Mouse (Mus musculus) embryo, embryonic 10 days (tissue): ENCODE data around the gene Mnat1.
"Not testable (repeated sequence)": the region's sequence is repeated elsewhere in the genome, so short reads cannot be mapped to it uniquely, and the experiment has no call there.

ENCODE experiments used
- DNase-seq: peaks from one replicate; pipeline ENCODE4 v3.0.0-alpha.2; 2015; ENCODE audit warnings: low spot score

Mnat1 gene

GRCm38 (mm10) chr12:73123093-73124041 is at the start of gene Mnat1:
Mnat1 (plus strand) TSS chr12:73123717.
- DNase-seq = peak; percentile 83

- not testable (repeated sequence) for DNase-seq
These were observed 41.7 kb upstream of the Mnat1 start for GRCm38 (mm10) chr12:73081828-73082227.

GRCm38 (mm10) chr12:73083773-73084172 is 39.7 kb upstream of the Mnat1 start:
- DNase-seq = no peak

- DNase-seq = no peak
These were observed 37.5 kb upstream of the Mnat1 start for GRCm38 (mm10) chr12:73085739-73086630.

GRCm38 (mm10) chr12:73087086-73087485 is 36.4 kb upstream of the Mnat1 start:
- no peak for DNase-seq

- DNase-seq = no peak
These were observed 35.0 kb upstream of the Mnat1 start for GRCm38 (mm10) chr12:73088500-73088899.

- peak; percentile 23 for DNase-seq
These were observed 34.6 kb upstream of the Mnat1 start for GRCm38 (mm10) chr12:73088911-73089310.

GRCm38 (mm10) chr12:73090672-73091335 is 32.7 kb upstream of the Mnat1 start:
- DNase-seq = no peak

- no peak for DNase-seq
These were observed 29.3 kb upstream of the Mnat1 start for GRCm38 (mm10) chr12:73094189-73094588.

GRCm38 (mm10) chr12:73094605-73095004 is 28.9 kb upstream of the Mnat1 start:
- DNase-seq = no peak

- not testable (repeated sequence) for DNase-seq
These were observed 27.3 kb upstream of the Mnat1 start for GRCm38 (mm10) chr12:73096177-73096576.

- no peak for DNase-seq
These were observed 24.9 kb upstream of the Mnat1 start for GRCm38 (mm10) chr12:73098593-73098992.

GRCm38 (mm10) chr12:73103713-73104112 is 19.8 kb upstream of the Mnat1 start:
- no peak for DNase-seq

GRCm38 (mm10) chr12:73107821-73108220 is 15.7 kb upstream of the Mnat1 start:
- no peak for DNase-seq

GRCm38 (mm10) chr12:73110431-73111111 is 12.9 kb upstream of the Mnat1 start:
- DNase-seq = peak; percentile 68

GRCm38 (mm10) chr12:73111561-73112325 is 11.8 kb upstream of the Mnat1 start:
- peak; percentile 68 for DNase-seq

- DNase-seq = peak; percentile 63
These were observed 11.0 kb upstream of the Mnat1 start for GRCm38 (mm10) chr12:73112326-73113087.

GRCm38 (mm10) chr12:73113196-73113595 is 10.3 kb upstream of the Mnat1 start, which contains the start of gene Six4:
Six4 (minus strand) TSS chr12:73113456.
- DNase-seq = peak; percentile 92

GRCm38 (mm10) chr12:73125250-73125649 is 1.7 kb downstream of the Mnat1 start:
- no peak for DNase-seq

GRCm38 (mm10) chr12:73140732-73141131 is 17.2 kb downstream of the Mnat1 start:
- no peak for DNase-seq
